Mouse (Mus musculus): ENCODE data around the gene Ppip5k2. TPM values are rescaled to one million over a fixed set of nuclear protein-coding genes. Genes with fewer than 3 reads are reported as not detected.
A peak's percentile ranks its signal among the peaks of the same experiment; 100 is the strongest.
"Not testable (repeated sequence)": the region's sequence is repeated elsewhere in the genome, so short reads cannot be mapped to it uniquely, and the experiment has no call there.

Gene Ppip5k2
- total RNA-seq (2014; fragmentation: Nextera tagmentation) (46.1 and 56.8 TPM in 2 replicates), total RNA-seq (2017) (54.8 and 61.1 TPM in 2 replicates)

DNA sequence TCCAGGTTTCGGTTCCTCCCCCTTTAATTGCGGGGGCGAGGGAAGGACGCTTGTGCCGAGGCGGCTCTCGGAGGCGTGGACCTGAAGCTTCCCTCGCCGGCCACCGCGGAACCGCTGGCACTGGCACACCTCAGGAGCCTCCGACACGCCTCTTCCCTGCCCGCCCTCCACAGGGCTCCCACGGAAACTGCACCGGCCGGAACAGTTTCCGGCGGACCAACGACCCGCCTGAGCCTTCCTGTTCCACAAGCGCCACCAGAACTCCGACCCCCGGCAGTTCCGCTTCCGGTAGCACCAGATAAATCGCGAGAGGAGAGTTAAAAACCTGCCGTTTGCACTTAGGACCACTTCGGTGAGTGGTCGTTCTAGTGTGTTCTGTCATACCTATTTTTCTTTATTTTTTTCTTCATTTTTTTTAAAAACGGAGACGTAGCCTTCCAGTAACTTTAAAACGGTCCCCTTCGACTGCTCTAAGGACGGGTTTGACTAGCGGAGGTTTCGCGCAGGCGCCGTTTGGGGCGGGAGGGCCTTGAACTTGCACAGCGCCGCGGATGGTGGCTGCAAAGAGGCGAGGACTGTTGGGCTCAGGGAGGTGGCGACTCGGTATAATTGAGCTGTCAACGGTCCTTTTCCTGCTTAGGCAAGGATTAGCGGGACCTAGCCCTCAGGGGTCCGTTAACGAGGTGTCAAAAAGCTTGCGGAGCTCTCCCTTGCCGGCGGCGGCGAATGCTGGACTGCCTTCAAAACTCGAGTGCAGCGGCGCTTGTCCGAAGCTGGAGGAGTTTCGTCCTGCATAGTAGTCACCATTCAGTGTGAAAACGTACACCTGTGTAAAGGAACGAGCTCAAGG is at the start of gene Ppip5k2, which contains the start of gene Gin1:
Gene Ppip5k2, minus strand, starts transcription at position 508 of the 850 bp plus-strand sequence.
Gene Gin1, plus strand, starts transcription at position 269 of the 850 bp plus-strand sequence.
- ATAC-seq (replicated peaks; ENCODE audit: low FRiP score, low TSS enrichment, poor library complexity, severe bottlenecking) = peak; percentile 89

DNA sequence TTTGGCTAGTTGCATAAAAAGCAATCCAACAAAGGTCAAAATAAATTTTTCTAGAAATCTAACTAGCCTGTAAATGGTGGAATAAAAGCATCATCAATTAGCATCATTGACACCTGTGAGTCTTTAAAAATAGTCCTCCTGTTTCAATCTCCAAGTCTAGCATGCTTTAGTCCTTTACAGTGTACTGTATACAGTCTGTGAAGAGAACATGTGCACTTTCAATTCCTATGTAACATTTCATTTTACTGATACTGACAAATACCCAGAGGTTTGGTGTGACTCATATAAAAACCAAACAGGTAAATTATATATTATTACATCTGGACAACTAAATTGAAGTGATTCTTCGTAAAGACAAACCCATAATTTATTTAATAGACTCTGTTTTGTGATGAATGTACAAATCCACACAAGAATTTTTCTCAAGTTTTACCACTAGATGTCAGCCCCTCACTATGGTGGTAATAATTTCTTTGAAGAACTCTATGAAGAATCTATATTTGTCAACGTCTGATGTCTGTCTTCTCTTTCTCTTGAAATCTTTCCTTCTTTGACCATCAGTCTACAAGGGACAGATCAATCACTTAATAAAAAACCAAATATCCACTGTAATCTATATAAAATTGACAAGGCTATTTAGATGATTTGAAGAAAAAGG is 39.2 kb upstream of the Ppip5k2 start:
- no peak for ATAC-seq (replicated peaks; ENCODE audit: low FRiP score, low TSS enrichment, poor library complexity, severe bottlenecking)

DNA sequence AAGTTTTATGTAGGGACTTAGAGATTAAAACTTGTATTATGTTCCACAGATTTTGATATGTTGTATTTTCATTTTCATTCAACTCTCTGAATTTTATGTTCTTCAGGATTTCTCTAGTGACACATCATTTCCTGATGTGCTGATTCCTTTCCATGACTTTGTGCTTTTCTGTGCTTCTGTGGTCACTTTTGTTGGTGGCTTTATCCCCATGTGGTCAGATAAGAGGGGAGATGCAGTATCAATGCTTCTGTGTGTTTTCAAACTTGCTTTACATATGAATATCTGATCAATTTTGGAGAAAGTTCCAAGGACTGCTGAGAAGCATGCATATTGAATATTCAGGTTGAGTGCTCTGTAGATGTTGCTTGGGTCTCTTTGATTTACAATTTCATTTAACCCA is 34.3 kb upstream of the Ppip5k2 start:
- ATAC-seq (replicated peaks; ENCODE audit: low FRiP score, low TSS enrichment, poor library complexity, severe bottlenecking) = no peak

DNA sequence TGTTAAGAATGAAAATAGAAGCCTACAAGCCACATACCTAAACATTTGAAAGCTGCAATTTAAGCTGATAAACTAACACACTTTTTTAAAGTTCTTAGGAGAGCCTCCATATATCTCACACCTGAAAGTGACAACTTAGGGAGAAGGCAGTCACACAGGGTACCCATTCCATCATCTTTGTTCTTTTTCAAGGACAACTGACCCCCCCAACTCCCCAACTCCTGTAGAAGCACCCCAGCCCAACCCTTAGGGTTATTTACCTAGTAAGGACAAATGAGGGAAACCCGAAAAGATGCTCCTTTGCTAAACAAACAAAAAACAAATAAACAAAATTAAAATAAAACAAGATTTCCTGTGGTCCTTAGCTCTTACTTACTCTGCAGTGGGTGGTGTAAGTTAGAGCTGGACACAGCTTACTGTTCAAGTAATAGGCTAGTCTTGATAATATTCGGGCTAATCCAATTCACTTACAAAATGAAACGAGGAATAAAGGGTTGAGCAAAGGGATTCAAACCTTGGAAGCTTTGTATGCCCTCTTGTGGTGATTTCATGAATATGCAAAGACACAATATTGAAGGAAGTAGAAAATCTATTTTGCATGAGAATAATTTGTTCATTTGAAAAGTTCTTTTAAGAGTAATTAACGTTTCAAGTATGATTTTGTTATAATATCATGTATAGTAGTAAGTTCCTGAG is 32.1 kb upstream of the Ppip5k2 start:
- peak; percentile 89 for ATAC-seq (replicated peaks; ENCODE audit: low FRiP score, low TSS enrichment, poor library complexity, severe bottlenecking)

DNA sequence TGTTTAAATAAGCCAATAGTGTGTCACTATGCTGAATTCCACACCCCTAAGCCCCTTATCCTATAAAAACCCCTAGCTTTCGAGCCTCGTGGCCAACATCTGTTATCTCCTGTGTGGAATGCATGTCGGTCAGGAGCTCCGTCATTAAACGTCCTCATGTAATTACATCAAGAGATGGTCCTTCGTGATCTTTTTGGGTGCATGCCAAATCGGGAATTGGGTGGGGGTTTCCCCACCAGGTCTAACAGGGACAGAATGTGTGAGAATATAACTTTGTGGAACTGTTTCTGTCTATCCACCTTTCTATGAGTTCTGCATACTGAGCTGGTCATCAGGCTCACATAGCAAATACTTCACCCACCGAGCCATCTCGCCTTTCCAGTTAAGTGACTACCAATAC is 25.7 kb upstream of the Ppip5k2 start:
- no peak for ATAC-seq (replicated peaks; ENCODE audit: low FRiP score, low TSS enrichment, poor library complexity, severe bottlenecking)

DNA sequence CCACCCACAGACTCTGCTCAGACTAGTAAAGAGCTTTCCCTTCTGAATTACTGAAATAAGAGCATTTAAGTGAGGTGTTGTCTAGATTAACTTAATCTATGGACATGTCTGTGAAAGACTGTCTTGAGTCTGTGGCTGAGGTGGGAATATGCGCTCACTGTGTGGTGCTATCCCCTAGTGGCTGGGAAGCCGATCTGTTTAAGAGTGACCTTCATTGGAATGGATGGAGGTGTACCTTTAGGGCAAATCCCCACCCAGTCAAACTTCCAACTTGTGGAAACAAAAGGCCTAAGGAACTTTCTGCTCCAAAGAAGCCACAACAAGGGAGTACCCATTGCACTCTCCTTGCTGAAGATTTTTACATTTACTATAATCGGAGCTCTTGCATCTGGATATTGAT is 23.9 kb upstream of the Ppip5k2 start:
- no peak for ATAC-seq (replicated peaks; ENCODE audit: low FRiP score, low TSS enrichment, poor library complexity, severe bottlenecking)

DNA sequence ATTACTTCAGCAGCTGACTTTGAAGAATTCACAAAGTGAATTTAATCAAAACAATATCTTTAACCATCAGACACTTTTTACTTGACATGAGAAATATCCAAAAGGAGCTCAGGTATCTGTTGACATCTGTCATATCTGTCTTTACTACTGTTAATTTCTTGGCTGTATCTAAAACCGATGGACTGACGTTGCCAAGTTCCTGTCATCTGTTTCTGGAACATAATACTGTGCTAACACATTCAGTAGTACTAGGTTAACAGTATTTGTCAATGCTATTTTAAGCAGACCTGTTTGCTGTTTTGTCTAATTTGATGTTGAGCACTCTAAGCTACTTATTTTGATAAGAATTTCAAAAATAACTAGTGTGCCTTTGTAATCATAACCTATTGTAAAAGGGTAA is 18.3 kb upstream of the Ppip5k2 start:
- ATAC-seq (replicated peaks; ENCODE audit: low FRiP score, low TSS enrichment, poor library complexity, severe bottlenecking) = no peak

DNA sequence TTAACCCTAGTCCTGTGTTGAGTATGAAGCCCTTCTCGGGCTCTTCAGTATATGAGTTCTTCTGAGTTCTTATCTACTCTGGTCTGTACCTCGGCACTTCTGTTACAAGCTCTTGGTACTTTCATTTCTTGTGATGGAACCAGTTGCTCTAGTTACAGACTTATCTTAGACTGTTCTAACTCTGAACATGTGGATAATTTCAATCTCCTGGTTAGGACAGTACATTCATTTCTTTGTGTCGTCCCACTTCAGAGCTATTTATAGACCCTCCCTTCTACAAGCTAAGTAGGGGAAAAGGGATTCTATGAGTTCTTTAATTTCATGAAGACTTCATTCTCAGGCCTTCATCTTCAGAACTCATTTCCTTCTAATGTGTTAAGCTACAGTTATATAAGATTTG is 17.5 kb upstream of the Ppip5k2 start:
- no peak for ATAC-seq (replicated peaks; ENCODE audit: low FRiP score, low TSS enrichment, poor library complexity, severe bottlenecking)

DNA sequence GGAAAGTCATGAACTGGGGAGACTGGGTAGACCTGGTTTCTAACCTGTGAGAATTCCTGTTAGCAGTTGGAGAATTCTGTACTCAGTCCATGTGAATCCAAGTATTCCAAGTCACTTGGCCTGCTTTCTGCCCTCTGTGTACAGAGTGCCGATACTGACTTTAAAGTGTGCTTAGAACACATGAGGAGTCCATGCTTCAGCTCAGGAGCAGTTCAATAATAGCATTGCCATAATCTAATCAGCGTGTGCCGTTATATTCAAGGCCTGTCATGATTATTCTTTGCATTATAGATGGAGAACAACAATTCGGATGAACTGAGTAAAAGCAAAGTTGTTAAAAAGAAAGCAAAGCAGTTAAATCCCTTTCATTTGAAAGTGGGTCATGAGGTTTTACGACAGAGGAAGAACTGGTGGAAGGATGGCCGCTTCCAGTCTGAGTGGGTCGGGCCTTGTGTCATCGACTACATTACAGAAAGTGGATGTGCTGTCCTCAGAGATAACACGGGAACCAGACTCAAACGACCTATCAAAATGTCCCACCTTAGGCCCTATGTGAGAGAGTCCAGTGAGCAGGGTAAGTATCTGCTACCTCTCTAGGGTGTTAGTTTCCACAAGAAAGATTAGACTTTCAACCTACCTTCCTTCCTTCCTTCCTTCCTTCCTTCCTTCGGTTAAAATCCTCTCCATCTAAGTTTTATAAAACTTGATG is 15.6 kb upstream of the Ppip5k2 start:
- ATAC-seq (replicated peaks; ENCODE audit: low FRiP score, low TSS enrichment, poor library complexity, severe bottlenecking) = 0 out of 2 replicates have a peak, but pooled peaks have one; percentile 37

DNA sequence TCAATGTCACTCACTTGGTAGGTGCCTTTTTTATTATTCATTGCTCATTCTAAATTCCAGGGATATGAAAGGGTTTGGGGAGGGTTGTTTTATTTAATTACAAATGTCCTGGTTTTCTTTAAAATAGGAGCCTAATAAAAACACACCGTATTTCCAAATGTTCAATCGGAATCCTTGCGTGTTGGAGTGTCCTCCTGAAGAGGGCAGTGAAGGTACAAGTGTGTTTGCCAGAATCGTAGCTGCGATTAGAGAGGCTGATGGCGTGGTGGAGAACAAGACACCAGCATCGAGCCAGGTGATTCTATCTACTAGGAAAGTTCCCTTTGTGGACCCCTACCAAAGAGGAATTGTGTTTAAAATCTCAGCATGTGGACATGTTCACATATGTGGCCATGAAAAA is 14.7 kb upstream of the Ppip5k2 start:
- ATAC-seq (replicated peaks; ENCODE audit: low FRiP score, low TSS enrichment, poor library complexity, severe bottlenecking) = no peak

DNA sequence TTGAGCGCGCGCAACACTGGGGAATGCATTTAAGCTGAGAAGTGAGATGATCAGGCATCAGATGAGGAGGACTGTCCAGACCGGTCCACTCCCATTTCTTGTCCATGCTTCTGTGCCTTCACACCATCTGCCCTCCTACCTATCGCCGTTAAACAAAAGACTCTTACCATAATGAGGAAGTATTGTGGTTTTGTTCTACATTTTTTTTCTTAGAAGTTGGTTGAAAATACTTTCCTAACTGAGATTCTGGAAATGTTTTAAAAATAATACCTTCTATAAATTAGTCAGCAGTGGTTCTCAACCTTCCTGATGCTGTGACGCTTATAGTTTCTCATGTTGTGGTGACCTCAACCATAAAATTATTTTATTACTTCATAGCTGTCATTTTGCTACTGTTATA is 11.5 kb upstream of the Ppip5k2 start:
- ATAC-seq (replicated peaks; ENCODE audit: low FRiP score, low TSS enrichment, poor library complexity, severe bottlenecking) = no peak

DNA sequence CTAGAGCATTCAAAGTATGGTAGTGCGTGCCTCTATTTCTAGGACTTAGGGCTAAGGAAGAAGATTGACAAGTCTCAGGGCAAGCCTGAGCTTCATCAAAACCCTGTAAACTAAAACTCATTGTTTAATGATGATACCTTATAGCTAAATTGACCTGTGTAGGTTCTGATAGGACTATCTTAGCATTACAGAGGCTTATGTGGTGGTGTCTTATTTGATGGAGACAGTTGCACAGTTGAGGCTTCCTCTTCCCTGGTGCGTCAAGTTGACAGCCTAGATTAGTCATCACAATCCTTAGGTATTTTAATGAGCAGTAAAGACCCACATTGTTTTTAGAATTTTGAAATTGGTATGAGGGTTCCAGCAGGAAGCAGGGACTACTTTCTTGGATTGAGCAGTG is 3.8 kb upstream of the Ppip5k2 start:
- ATAC-seq (replicated peaks; ENCODE audit: low FRiP score, low TSS enrichment, poor library complexity, severe bottlenecking) = no peak

DNA sequence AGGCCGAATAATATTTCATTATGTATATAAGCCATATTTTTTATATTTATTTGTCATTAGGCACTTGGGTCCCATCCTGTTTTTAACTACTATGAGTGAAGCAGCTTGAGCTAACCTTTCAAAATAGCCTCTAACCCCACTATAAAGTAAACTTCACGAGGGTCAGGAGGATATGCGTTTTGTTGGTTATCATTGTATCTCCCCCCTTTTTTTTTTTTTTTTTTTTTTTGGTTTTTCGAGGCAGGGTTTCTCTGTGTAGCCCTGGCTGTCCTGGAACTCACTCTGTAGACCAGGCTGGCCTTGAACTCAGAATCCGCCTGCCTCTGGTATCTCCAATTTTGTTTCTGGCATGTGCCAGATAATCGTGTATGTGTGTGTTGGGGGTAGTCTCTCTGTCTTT is 3.2 kb upstream of the Ppip5k2 start:
- ATAC-seq (replicated peaks; ENCODE audit: low FRiP score, low TSS enrichment, poor library complexity, severe bottlenecking) = no peak

DNA sequence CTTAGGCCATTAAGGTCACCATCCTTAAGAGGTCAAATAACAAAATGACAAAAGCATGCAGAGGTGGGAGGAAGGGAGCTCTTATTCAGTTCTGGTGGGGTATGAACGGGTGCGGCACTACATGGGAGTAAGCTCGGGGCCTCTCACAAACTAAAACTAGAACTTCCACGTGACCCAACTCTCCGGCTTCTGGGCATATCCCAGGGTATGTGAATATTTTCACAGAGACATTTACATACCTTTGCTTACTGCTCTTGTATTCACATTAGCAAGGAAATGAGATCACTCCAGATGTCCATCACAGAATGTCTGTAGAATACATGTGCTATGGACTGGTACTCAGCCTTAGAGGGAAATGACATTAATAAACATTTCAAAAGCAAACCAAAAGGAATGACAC is 1.5 kb upstream of the Ppip5k2 start:
- no peak for ATAC-seq (replicated peaks; ENCODE audit: low FRiP score, low TSS enrichment, poor library complexity, severe bottlenecking)

DNA sequence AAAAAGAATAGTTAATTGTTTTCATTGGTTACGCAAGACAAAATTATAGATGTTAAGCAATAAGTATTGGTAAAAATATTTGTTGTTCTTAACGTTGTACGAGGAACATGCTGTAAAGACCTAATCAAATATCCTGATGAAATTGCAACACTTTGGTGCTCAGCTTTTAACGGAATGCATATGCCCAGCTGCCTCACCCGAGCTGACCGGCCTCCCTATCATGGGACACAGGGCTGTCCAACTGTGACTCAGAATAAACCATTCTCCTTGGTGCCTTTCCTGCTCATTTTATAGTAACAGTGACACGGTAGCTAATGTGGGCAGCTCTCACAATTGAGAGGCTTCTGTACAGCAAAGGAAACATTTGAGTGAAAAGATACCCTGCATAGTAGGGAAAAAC is 907 bp upstream of the Ppip5k2 start:
- no peak for ATAC-seq (replicated peaks; ENCODE audit: low FRiP score, low TSS enrichment, poor library complexity, severe bottlenecking)

DNA sequence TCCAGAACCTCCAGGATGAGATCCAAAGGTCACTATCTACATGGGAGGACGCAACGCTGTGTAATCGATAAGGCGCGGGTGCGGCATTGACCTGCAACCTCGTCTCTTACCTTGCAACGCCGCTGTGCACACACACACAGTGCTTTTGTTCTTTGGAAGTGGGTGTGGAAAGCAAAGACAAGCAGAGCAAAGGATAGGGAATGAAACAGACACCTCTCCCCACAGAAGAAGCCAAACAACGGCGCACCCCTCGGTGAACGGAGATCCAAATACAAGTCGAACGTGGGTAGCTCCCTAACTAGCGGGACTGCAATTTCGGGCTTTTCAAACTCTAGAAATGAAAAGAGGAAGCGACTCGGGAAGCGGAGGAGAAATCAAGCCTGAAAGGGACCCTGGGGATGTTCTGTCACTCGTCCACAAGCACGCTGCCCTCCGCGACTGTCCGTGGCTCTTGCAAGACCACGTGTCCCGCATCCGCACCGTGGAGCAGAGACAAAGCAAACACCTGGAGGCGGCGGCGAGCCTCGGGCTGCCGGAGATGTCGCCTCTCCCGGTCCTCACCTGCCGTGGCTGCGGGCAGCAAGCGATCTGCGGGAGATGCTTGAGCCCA is 812 bp downstream of the Ppip5k2 start:
- peak; percentile 42 for ATAC-seq (replicated peaks; ENCODE audit: low FRiP score, low TSS enrichment, poor library complexity, severe bottlenecking)

DNA sequence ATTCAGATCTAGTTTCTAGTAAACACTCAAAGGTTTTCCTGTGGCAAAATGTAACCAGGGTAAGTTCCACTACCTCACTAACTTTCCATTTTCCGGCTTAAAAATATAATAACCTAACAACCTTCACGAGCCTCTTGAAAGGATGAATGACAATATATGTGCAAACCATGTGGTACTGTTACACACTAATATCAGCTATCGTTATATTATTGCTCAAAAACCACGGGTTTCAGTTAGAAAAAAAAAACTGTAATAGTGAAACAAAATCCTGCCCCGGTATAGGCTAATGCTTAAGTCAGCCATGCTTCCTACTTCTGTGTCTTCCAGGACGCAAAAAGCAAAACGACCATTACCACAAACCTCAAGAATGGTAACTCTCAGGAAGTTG is 1.3 kb downstream of the Ppip5k2 start:
- ATAC-seq (replicated peaks; ENCODE audit: low FRiP score, low TSS enrichment, poor library complexity, severe bottlenecking) = peak; percentile 3; the same call in 1 of the 2 replicates

DNA sequence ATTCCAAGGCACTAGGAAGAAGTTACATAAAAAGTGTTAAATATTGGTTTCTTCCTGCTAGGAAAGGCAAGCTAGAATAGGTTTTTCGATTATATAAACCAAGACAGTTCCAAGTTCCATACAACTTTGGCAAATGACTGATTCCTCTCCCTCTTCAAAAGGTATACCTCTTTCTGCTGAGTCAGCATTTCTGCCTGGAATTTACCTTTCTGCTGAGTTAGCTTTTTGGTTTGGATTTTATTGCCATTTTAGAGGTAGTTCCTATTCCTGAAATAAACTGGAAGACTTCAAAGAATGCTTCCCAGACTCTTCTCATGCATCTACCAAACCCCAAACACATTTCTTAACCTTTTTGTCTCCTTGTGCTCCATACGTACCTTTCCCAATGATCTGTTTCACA is 2.1 kb downstream of the Ppip5k2 start:
- no peak for ATAC-seq (replicated peaks; ENCODE audit: low FRiP score, low TSS enrichment, poor library complexity, severe bottlenecking)

DNA sequence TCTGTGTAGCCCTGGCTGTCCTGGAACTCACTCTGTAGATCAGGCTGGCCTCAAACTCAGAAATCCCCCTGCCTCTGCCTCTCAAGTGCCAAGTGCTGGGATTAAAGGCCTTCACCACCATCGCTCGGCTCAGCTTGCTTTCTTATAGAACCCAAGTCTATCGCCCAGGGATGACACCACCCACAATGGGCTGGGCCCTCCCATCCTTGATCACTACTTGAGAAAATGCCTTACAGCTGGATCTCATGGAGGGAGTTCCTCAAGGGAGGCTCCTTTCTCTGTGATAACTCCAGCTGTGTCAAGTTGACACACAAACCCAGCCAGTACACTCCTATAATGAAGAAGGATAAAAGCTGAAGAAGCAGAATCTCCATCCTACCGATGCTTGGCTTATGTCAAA is 4.5 kb downstream of the Ppip5k2 start:
- ATAC-seq (replicated peaks; ENCODE audit: low FRiP score, low TSS enrichment, poor library complexity, severe bottlenecking) = not testable (repeated sequence)

Data from megakaryocyte-erythroid progenitor cell, adult 5-6 weeks (primary cell).